Mouse (Mus musculus): ENCODE data around the gene Nnat.

The Nnat gene

DNA sequence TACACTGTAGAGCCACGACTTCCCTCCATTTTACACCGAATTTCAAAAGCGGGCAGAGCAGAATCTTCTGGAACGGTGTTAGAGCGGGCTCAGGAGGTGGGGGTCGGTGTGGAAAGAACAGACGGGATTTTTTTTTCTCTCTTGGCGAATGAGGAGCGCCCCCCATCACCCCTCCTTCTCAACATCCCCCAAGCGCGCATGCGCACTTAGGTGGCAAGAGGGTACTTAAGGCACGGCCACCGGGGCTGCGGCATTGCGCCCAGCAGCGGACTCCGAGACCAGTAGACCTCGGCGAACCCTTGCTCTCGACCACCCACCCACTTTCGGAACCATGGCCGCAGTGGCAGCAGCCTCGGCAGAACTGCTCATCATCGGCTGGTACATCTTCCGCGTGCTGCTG lies at the start of gene Nnat:
Gene Nnat, plus strand, starts transcription at position 221 of the 400 bp plus-strand sequence.
- no peak for DNase-seq (ENCODE audit: low spot score)

GRCm38 (mm10) chr2:157512859-157513258 lies 47.0 kb upstream of the Nnat start:
- no peak for DNase-seq (ENCODE audit: low spot score)

DNA sequence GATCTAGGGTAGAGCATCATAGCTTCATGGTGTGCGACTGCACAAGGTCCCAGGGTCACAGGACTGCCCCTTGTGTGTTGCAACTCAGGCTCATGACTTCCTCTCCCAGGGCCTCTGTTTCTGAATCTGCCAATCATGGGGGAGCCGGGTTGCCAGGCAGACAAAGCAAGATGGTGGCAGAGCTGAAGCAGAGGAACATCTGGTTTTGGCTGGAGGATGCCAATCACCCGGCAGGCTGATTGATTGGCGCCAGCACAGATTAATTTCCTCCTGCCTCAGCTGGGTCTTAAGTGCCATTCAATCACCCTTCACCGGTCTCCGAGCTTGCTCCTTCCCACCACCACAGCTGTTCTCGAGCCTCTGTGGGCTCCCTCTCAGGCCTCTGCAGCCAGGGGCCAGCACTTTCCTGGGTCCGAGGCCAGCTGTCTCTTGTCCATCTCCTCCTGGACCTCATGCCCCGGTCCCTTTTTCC lies 46.1 kb upstream of the Nnat start:
- no peak for DNase-seq (ENCODE audit: low spot score)

DNA sequence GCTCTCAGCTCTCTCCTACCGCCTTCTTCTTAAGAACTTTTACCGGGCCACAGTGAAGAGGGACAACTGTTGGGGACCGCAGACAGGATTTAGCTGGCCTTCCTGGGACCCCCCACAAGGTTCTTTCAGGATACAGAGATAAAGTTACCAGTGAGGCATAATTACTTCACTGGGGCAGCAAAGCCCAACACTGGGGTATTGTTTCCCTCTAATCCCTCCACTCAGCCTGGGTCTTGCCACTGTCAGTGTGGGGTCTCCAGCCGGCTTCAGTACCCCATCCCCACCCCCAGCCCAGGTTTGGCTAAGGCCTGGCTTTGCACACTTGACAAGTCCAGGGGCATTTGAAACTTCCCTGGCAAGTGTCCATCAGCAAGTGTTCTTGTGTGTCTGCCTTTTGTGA lies 45.5 kb upstream of the Nnat start:
- DNase-seq (ENCODE audit: low spot score) = no peak

GRCm38 (mm10) chr2:157517526-157517925 lies 42.4 kb upstream of the Nnat start:
- DNase-seq (ENCODE audit: low spot score) = no peak

- no peak for DNase-seq (ENCODE audit: low spot score)
Measured at GRCm38 (mm10) chr2:157518451-157518850, 41.4 kb upstream of the Nnat start.

DNA sequence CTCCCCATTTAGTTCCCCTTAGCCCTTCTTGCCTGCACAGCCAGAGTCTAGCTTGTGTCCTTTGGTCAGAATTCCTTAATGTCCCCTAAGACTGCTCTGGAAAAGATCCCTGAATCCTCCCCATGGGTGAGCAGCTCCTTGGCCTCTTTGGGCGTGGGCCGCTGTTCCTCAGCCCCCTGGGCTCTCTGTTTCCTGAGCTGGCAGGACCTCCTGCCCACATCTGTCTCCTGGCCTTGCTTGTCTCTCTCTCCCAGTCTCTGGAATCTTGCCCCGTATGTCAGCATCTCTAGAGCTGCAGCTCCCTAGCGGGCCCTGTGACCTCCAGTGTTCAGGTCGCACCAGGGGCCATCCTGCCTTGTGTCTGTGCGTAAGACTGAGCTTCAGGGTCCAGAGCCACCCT lies 40.4 kb upstream of the Nnat start:
- no peak for DNase-seq (ENCODE audit: low spot score)

GRCm38 (mm10) chr2:157520496-157520895 lies 39.4 kb upstream of the Nnat start:
- DNase-seq (ENCODE audit: low spot score) = no peak

- DNase-seq (ENCODE audit: low spot score) = no peak
Measured at GRCm38 (mm10) chr2:157522556-157522955, 37.3 kb upstream of the Nnat start.

DNA sequence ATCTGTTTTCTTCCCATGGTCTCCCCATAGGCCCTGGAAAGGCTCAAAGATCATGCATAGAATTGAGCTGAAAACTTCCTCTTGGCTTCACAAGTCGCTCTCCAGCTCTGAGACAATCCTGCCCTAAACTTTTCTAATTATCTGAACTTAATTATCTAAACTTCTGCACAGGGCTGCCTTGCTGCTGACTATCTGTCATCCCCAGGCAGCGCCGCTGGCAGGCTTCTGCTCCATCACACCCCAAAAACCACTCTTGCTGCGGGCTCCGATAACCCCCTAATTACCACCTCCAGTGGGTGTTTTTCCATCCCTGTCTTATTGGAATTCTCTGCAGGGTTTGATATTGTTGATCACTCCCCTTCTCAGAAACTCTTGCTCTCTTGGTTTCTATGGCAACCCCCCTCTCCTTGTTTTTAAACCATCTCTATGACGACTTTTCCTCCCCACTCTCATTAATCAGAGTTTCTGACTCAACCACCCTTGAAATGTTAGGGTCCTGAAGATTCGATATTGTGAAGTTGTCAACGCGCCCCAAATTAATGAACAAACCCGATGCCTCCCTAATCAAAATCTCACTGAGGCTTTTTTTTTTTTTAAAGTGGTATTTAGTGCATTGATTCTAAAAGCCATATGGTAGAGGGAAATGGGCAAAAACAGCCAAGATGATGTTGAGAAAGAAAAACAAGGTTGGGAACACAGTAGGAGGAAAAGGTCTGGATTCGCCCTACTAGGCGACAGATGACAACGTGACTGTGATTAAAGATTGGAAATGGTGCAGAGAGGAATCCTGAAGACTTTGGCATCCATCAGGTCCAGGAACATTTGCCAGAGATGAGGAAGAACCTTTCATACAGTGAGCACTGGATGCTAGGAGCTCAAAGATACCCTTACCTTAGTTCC lies 29.6 kb upstream of the Nnat start:
- DNase-seq (ENCODE audit: low spot score) = no peak

DNA sequence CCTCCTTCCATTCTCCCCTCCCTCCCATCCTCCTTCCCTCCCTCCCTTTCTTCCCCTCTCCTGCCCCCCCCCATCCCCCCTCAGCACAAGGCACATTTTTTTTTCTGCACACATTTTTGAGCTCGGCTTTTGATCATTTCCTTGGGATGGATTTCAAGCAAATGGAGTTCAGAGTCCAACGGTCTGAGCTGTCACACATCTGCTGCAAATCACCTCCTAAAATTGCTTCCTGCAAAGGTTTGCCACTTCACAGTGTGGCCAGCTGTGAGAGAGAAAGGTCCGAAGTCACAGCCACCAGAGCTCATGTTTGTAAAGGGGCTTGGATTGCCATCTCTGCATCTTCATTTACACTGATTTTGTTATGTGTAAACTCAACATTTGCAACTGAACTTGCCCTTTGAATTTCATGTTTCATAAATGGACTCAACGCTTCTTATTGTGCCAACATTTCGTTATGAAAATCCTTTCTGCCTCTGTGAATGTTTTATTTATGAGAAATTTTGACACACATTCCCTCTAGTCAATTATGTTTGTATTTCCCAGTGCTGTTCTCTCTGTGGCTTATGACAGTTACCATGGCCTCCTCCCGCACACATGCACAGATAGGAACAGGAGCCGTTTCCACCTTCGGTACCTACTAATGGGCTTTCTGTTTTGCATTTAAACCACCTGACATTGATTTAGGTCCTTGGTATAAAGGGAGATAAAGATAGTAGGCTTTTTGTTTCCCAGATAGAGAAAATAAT lies 28.0 kb upstream of the Nnat start:
- DNase-seq (ENCODE audit: low spot score) = no peak

GRCm38 (mm10) chr2:157534163-157534562 lies 25.7 kb upstream of the Nnat start:
- no peak for DNase-seq (ENCODE audit: low spot score)

GRCm38 (mm10) chr2:157536476-157537081 lies 23.3 kb upstream of the Nnat start:
- no peak for DNase-seq (ENCODE audit: low spot score)

- no peak for DNase-seq (ENCODE audit: low spot score)
Measured at GRCm38 (mm10) chr2:157537118-157537517, 22.8 kb upstream of the Nnat start.

GRCm38 (mm10) chr2:157540073-157540952 lies 19.6 kb upstream of the Nnat start:
- peak; percentile 53 for DNase-seq (ENCODE audit: low spot score)

- DNase-seq (ENCODE audit: low spot score) = no peak
Measured at GRCm38 (mm10) chr2:157540953-157541569, 18.8 kb upstream of the Nnat start.

GRCm38 (mm10) chr2:157541631-157542030 lies 18.2 kb upstream of the Nnat start:
- no peak for DNase-seq (ENCODE audit: low spot score)

DNA sequence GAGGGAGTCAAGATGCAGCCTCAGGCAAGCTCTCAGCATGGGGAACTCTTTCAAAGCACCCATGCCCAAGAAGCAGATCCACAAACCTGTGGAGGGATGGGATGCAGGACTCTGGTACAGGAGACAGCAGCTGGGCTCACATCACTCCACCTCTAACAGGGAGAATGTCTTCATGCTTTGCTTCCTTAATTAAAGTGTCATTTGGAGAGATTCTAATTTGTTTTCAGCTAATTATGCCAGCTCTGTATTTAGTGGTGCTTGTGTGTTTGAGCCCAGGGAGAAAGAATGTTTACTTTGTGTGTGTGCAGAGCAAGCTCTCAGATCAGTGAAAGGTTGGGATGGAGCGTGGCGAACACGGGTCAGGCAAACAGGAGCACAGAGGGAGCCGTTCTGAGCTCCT lies 17.5 kb upstream of the Nnat start:
- no peak for DNase-seq (ENCODE audit: low spot score)

DNA sequence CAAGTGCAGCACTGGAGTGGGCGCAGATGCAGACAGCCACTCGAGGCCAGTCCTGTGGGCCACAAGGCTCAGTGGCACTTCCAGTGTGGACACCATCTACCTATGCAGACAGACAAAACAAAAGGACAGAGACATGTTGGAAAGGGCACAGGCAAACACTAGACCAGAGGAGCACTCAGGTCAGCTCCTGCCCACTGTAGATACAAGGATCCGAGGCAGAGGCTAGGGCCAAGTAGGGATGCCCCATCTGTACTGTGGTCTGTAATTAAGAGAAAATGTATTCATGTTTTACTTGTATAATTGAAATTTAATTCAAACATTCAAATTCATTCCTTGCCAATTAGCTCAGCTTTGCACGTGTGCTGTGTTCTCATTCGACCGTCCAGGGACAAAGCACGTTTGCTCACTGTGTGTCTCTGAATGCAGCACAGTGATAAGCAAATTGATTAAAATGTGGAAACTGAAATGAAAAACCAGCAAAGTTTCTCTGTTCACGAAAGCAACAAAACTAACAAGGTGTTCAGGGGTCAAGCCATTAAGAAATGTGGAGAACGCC lies 15.5 kb upstream of the Nnat start:
- DNase-seq (ENCODE audit: low spot score) = no peak

- DNase-seq (ENCODE audit: low spot score) = no peak
Measured at GRCm38 (mm10) chr2:157546686-157547085, 13.2 kb upstream of the Nnat start.

DNA sequence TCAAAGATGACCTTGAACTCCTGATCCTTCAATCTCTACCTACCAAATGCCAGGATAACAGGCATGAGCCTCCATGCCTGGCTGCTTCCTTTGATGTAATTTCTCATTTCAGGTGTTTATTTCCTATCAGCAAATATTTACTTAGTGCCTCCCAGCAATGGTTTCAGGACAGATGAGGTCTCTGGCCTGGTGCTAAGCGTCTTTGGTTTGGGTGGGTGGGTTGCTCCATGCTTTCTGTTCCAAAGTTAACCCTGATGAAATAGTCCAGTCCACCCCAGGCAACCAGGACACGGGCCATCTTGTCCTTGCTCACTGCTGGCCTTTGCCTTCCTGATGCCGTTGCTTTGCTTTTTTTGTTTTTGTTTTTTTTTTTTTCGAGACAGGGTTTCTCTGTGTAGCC lies 9.6 kb upstream of the Nnat start:
- no peak for DNase-seq (ENCODE audit: low spot score)
